Mouse (Mus musculus): ENCODE data around the gene Sh3bp5l. TPM values are rescaled to one million over a fixed set of nuclear protein-coding genes. Genes with fewer than 3 reads are reported as not detected.

Gene Sh3bp5l
- 63.3 and 64.5 TPM in 2 replicates for polyA plus RNA-seq (2012; rRNA removed)

DNA sequence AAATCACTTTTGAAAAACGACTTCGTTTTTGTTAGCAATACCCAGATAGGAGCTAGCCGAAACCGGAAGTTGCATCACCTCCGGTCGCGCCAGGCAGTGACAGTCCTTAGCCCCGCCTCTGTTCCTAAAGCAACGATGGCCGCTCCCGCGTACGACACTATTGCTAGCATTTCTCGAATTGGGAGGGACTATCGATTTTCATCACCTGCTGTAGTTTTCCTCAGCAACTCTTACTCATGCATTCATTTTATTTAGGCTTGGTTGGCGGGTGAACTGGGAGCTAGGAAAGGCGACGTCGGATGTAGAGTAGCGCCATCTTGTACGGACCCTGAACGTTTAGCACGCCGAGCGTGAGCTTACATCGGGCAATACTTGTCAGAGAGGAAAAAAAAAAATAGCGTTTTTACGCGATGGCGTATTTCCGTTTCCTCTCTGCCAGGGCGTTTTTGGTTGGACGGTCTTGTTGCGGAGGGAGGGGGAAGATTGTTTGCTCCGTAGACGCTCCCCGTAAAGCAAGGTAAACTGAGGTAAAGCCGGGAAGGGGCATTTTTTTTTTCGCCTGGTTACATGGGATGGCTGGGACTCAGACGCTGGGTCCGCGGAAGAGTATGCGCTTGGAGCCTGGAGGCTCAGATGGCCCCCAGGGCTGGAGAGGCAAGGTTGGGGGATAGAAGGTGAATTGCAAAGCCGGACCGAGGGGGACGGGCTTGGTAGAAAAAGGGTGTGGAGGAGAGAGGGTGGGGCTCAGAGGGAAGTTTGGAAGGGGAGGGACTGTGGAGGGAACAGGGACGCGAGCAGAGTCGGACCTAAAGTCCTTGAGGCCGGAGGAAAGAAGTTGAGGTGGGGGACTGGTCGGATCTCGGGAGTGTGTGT, at the start of gene Sh3bp5l, which contains the start of gene Zfp672:
Sh3bp5l (plus strand) TSS at position 449 of the 873 bp plus-strand sequence.
Zfp672 (minus strand) TSS at position 64 of the 873 bp plus-strand sequence.
- peak; percentile 94 for DNase-seq
- under 1% methylated on average over 52 of the region's 52 CpGs for WGBS
- H3K27me3 ChIP-seq (ENCODE audit: control insufficient read depth, insufficient read depth, low read length): no peaks in the 10 kb centered on the region
- peak within 1 kb of the TSS; percentile 100 for H3K4me3 ChIP-seq (replicated peaks; ENCODE audit: insufficient read depth, low read depth, low read length)
- TF ChIP-seq CTCF (IDR thresholded peaks at IDR 0.05; ENCODE audit: borderline replicate concordance, insufficient read depth, low read depth, low read length) (no peak), POLR2A (IDR thresholded peaks at IDR 0.05; ENCODE audit: borderline replicate concordance, insufficient read depth, low read length) (peak; percentile 59; the same call in 1 of the 2 replicates)
- peaks cover 20% of the 10 kb centered on the region for H3K4me1 ChIP-seq (ENCODE audit: control insufficient read depth, insufficient read depth, low read length)
- H3K27ac ChIP-seq (ENCODE audit: insufficient read depth, low read length): peak within 1 kb of the TSS; percentile 92

DNA sequence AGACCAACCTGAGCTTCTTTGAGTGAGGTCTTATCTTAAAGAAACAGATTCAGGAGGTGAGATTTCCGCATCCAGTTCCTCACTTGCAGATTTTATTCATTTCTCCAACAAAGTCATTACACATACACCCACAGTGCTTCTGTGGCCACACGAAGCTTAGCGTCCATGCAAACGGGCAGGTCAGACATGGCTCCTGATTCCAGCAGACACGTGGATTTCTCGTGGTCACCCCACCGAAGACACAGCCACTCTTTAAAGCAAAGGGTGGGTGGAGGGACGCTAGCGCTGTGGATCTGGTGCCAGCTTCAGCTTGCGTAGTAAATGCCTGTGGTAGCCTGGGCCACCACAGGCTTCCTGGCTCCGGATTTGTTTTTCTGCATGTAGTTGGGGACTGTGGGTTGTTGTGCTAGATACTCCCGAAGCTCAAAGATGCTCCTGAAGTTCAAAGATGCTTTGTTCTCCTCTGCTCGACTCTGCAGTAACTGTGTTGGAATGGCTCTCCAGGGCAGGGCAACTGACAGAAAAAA, 48.5 kb upstream of the Sh3bp5l start:
- H3K4me3 ChIP-seq (replicated peaks; ENCODE audit: insufficient read depth, low read depth, low read length): no peak overlapping the region
- no peak for DNase-seq
- no peaks in the 10 kb centered on the region for H3K4me1 ChIP-seq (ENCODE audit: control insufficient read depth, insufficient read depth, low read length)
- TF ChIP-seq POLR2A (IDR thresholded peaks at IDR 0.05; ENCODE audit: borderline replicate concordance, insufficient read depth, low read length) (no peak), CTCF (IDR thresholded peaks at IDR 0.05; ENCODE audit: borderline replicate concordance, insufficient read depth, low read depth, low read length) (no peak)
- H3K27me3 ChIP-seq (ENCODE audit: control insufficient read depth, insufficient read depth, low read length): no peaks in the 10 kb centered on the region
- 73% methylated on average over 13 of the region's 13 CpGs for WGBS
- no peak overlapping the region for H3K27ac ChIP-seq (ENCODE audit: insufficient read depth, low read length)

DNA sequence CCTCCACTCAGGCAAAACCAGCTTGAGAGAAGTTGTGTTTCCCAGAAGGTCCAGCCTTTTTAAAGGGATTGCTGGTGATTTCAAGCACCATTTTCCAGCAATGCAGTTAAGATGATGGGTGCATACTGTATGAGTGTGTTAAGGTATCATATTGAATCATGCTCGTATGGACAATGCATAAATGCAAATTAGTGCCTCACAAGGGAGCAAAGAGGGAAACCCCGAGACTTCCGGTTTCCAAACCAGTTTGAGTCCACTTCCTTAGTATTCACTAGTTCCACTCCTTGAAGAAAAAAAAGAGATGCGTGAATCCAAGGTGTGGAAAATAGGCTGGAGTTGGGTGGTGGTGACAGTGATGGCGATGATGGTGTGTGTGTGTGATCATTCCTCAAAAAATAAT, 48.0 kb upstream of the Sh3bp5l start:
- no peaks in the 10 kb centered on the region for H3K4me1 ChIP-seq (ENCODE audit: control insufficient read depth, insufficient read depth, low read length)
- WGBS: 76% methylated on average over 5 of the region's 5 CpGs
- DNase-seq: no peak

DNA sequence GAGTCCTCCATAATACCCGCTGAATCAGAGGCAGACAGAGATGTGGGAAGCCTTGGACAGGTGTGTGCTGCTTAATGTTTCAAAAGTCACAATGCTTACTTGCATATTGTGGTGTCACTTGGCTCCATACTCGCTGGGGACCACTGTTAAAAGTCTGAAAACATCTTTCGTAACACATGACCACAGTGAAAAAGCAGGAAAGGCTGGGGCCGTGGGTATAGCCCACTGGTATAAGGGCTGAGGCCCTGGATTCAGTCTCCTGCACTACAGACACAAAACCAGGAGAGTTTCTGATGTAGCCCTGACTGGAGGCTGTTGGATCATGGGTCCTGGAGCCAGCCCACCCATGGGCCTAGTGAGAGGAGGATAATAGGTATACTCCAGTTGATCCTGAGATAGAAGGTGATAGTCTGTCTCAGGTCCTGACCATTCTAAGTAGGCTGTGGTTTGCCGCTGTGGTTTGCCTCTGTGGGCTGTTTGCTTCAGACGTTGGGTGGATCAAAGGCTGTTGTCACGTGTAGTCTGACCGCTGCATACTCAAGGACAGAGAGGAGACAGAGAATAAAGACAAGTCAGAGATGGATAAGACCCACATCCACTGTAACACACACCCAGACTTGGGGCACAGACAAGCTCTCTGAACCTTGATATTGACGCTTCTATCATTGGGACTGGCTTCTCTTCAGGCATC, 40.4 kb upstream of the Sh3bp5l start:
- WGBS: 79% methylated on average over 9 of the region's 9 CpGs
- H3K27ac ChIP-seq (ENCODE audit: insufficient read depth, low read length): no peak overlapping the region
- H3K27me3 ChIP-seq (ENCODE audit: control insufficient read depth, insufficient read depth, low read length): no peaks in the 10 kb centered on the region
- H3K4me1 ChIP-seq (ENCODE audit: control insufficient read depth, insufficient read depth, low read length): no peaks in the 10 kb centered on the region
- no peak for TF ChIP-seq CTCF (IDR thresholded peaks at IDR 0.05; ENCODE audit: borderline replicate concordance, insufficient read depth, low read depth, low read length)
- H3K4me3 ChIP-seq (replicated peaks; ENCODE audit: insufficient read depth, low read depth, low read length): no peak overlapping the region
- no peak for DNase-seq

More for the DNA sequence above, 48.0 kb upstream of the Sh3bp5l start:
- Histone ChIP-seq H3K27me3 (ENCODE audit: control insufficient read depth, insufficient read depth, low read length) (no peaks in the 10 kb centered on the region), H3K4me3 (replicated peaks; ENCODE audit: insufficient read depth, low read depth, low read length) (no peak overlapping the region), H3K27ac (ENCODE audit: insufficient read depth, low read length) (no peak overlapping the region)
- TF ChIP-seq CTCF (IDR thresholded peaks at IDR 0.05; ENCODE audit: borderline replicate concordance, insufficient read depth, low read depth, low read length): no peak
- no peak for TF ChIP-seq POLR2A (IDR thresholded peaks at IDR 0.05; ENCODE audit: borderline replicate concordance, insufficient read depth, low read length)

DNA sequence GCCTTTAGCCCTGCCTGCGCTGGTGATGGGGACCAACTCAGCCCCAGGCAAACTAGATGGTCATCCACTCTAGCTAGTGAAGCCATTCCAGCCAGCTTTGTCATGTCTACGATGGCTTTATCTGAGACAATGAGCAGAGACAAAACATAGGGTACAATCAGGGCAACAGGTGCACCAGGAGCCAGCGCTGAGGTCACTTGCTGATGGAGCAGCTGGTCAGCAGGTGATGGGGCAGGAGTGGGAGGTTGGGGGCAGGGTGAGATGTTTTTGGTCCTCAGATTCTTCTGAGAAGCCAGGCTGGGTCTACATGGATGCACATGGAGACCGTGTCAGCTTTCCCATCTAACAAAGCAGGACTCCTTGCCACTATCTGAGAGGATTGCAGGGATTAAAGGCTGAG, 39.7 kb upstream of the Sh3bp5l start:
- 84% methylated on average over 4 of the region's 4 CpGs for WGBS
- H3K4me3 ChIP-seq (replicated peaks; ENCODE audit: insufficient read depth, low read depth, low read length): no peak overlapping the region
- H3K27ac ChIP-seq (ENCODE audit: insufficient read depth, low read length): no peak overlapping the region
- H3K4me1 ChIP-seq (ENCODE audit: control insufficient read depth, insufficient read depth, low read length): no peaks in the 10 kb centered on the region
- no peak for DNase-seq
- TF ChIP-seq CTCF (IDR thresholded peaks at IDR 0.05; ENCODE audit: borderline replicate concordance, insufficient read depth, low read depth, low read length) (no peak), POLR2A (IDR thresholded peaks at IDR 0.05; ENCODE audit: borderline replicate concordance, insufficient read depth, low read length) (no peak)
- no peaks in the 10 kb centered on the region for H3K27me3 ChIP-seq (ENCODE audit: control insufficient read depth, insufficient read depth, low read length)

DNA sequence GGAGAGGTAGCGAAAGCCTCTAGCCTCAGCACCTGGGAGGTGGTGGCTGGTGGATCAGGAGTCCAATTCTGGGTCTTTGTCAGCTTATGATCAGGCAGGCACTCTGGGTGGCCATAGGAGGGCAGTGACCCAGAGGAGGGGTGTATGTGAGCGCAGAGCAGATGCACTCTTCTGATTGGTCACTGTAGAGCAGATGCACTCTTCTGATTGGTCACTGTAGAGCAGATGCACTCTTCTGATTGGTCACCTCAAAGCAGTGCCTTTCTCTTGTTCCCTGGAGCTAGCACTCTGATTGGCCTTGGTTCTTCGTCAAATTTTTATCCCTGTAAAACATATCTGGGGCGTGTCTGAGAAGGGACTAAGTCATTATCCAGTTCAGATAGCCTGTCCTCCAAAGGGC, 37.7 kb upstream of the Sh3bp5l start:
- no peak for DNase-seq
- Histone ChIP-seq H3K4me1 (ENCODE audit: control insufficient read depth, insufficient read depth, low read length) (no peaks in the 10 kb centered on the region), H3K27me3 (ENCODE audit: control insufficient read depth, insufficient read depth, low read length) (no peaks in the 10 kb centered on the region), H3K4me3 (replicated peaks; ENCODE audit: insufficient read depth, low read depth, low read length) (no peak overlapping the region), H3K27ac (ENCODE audit: insufficient read depth, low read length) (no peak overlapping the region)
- whole genome bisulfite sequencing: 54% methylated on average over 4 of the region's 4 CpGs
- TF ChIP-seq POLR2A (IDR thresholded peaks at IDR 0.05; ENCODE audit: borderline replicate concordance, insufficient read depth, low read length): no peak
- TF ChIP-seq CTCF (IDR thresholded peaks at IDR 0.05; ENCODE audit: borderline replicate concordance, insufficient read depth, low read depth, low read length): no peak

DNA sequence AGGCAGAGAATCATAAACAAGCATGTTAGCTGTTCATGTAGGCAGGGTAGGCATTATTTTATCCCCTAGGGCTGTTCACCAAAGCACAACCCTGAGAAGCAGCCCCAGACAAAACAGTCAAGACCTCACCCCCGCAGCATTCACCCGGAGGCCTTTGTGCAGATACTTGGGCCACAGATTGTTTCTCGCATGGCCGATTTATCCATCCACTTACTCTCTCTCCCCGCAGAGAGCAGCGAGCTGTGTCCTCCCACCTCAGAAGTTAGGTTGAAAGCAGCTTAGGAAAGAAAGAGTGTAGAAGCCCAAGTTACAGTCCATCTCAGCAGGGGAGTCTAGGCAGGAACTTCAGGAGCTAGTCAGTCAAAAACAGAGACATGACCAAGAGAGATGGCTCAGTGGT, 33.1 kb upstream of the Sh3bp5l start:
- Histone ChIP-seq H3K4me3 (replicated peaks; ENCODE audit: insufficient read depth, low read depth, low read length) (no peak overlapping the region), H3K4me1 (ENCODE audit: control insufficient read depth, insufficient read depth, low read length) (no peaks in the 10 kb centered on the region), H3K27ac (ENCODE audit: insufficient read depth, low read length) (no peak overlapping the region), H3K27me3 (ENCODE audit: control insufficient read depth, insufficient read depth, low read length) (no peaks in the 10 kb centered on the region)
- 13% methylated on average over 6 of the region's 6 CpGs for WGBS
- no peak for DNase-seq
- TF ChIP-seq CTCF (IDR thresholded peaks at IDR 0.05; ENCODE audit: borderline replicate concordance, insufficient read depth, low read depth, low read length) (no peak), POLR2A (IDR thresholded peaks at IDR 0.05; ENCODE audit: borderline replicate concordance, insufficient read depth, low read length) (no peak)

Data from cerebellum, adult 2 months (tissue).